Mouse (Mus musculus): ENCODE results near the gene Prickle4.

DNA sequence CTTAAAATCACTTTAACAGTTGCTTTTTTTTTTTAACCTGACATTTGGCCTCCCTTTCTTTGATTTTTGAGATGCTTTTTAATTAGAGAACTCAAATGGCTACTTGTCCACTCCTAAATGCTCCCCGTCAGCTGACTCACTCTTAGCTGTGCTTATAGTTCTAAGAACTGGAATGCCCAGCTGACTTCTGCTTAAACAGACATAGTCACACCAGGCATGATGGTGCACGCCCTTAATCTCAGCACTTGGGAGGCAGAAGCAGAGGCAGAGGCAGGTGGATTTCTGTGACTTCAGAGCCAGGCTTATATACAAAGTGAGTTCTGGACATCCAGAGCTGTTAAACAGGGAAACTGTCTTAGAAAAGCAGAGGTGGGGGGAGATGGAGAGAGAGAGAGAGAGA is 42.6 kb downstream of the Prickle4 start:
- TF ChIP-seq CTCF (IDR thresholded peaks at IDR 0.05; ENCODE audit: borderline replicate concordance, control insufficient read depth, extremely low read depth, insufficient read depth, low read length, poor library complexity) (no peak), POLR2A (IDR thresholded peaks at IDR 0.05; ENCODE audit: control insufficient read depth, extremely low read depth, insufficient read depth, low read length, poor library complexity) (no peak)
